Mouse (Mus musculus): ENCODE data around the gene Rsrc2. TPM values are rescaled to one million over a fixed set of nuclear protein-coding genes. Genes with fewer than 3 reads are reported as not detected.
"Not testable (repeated sequence)": the region's sequence is repeated elsewhere in the genome, so short reads cannot be mapped to it uniquely, and the experiment has no call there.

Rsrc2 gene
- total RNA-seq (2017) = 376 and 381 TPM in 2 replicates

- peak; percentile 96 to 99 for ATAC-seq (replicated peaks in 1 of 2; ENCODE audit: insufficient read depth in 1 of 2, low FRiP score in 2 of 2, low TSS enrichment in 1 of 2, low read depth in 1 of 2, poor library complexity in 2 of 2, severe bottlenecking in 2 of 2)
These were observed at the start of gene Rsrc2, which contains the start of gene Kntc1 for GRCm38 (mm10) chr5:123749065-123750064. Rsrc2 (minus strand) TSS chr5:123749414. Kntc1 (plus strand) TSS chr5:123749716.

DNA sequence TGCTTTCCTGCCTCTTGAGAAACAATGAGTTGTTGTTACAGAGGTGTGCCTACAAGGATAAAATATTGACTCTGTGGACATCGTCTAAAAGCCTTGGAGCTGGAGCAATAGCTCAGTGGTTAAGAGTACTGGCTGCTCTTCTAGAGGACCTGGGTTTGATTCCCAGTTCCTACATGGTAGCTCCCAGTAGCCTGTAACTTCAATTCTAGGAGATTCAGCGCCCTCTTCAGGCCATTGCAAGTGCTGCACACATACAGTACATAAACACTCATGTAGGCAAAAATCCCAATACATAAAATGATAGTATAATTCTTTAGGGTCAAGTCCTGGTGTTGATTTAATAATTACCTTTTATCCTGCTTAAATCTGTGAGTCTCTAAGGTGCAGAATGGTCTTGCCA is 43.9 kb upstream of the Rsrc2 start:
- ATAC-seq (replicated peaks in 1 of 2; ENCODE audit: insufficient read depth in 1 of 2, low FRiP score in 2 of 2, low TSS enrichment in 1 of 2, low read depth in 1 of 2, poor library complexity in 2 of 2, severe bottlenecking in 2 of 2) = no peak

DNA sequence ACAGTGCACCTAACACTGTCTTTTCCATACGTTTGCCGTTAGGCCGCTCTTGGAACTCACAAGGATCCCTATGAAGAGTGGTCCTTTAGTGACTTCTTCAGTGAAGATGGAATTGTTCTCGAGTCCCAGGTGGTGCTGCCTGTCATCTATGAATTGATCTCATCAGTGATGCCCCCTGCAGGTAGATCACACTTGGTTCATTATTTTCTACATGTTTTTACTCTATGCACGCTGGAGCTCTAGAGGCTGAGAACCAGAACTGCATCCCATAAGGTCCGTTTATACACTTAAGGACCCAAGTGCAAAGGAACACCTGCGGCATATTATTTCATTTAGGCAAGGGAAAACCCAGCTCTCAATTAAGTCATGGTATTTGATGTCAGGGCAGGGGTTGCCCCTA is 39.8 kb upstream of the Rsrc2 start:
- no peak for ATAC-seq (replicated peaks in 1 of 2; ENCODE audit: insufficient read depth in 1 of 2, low FRiP score in 2 of 2, low TSS enrichment in 1 of 2, low read depth in 1 of 2, poor library complexity in 2 of 2, severe bottlenecking in 2 of 2)

DNA sequence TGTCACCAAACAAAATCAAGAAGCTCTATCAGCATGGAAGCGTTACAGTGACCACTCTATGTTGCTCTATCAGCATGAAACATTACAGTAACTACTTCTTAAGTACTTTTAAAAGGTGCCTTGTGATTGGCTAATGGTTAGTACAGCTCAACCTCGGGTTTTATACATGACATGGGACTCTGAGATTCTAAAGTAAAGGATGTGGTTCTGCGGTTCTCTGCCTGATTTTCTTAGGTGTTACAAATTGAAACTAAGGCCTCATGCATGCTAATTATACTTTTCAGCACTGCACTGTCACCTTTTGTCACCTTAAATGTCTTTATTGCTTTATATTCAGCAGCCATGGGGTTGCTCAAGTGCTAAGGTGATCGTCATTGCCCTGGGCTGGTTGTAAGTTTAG is 32.6 kb upstream of the Rsrc2 start:
- ATAC-seq (replicated peaks in 1 of 2; ENCODE audit: insufficient read depth in 1 of 2, low FRiP score in 2 of 2, low TSS enrichment in 1 of 2, low read depth in 1 of 2, poor library complexity in 2 of 2, severe bottlenecking in 2 of 2) = no peak

- ATAC-seq (replicated peaks in 1 of 2; ENCODE audit: insufficient read depth in 1 of 2, low FRiP score in 2 of 2, low TSS enrichment in 1 of 2, low read depth in 1 of 2, poor library complexity in 2 of 2, severe bottlenecking in 2 of 2) = no peak
These were observed 31.5 kb upstream of the Rsrc2 start for GRCm38 (mm10) chr5:123780716-123781115.

DNA sequence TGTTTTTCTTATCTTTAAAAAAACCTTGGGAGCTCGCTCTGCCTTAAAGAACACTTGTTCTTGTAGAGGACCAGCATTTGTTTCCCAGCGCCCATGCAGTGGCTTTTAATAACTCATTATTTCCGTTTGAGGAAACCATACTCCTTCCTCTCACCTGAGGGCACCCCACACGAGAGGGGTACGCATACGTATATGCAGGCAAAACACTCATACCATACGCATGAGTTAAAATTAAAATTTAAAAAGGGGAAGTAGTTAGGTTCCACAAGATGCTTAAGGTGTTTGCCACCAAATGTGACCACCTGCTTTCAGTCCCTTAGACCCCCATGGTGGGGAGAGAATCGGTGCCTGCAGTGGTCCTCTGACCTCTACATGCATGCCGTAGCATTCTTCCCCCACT is 24.2 kb upstream of the Rsrc2 start:
- ATAC-seq (replicated peaks in 1 of 2; ENCODE audit: insufficient read depth in 1 of 2, low FRiP score in 2 of 2, low TSS enrichment in 1 of 2, low read depth in 1 of 2, poor library complexity in 2 of 2, severe bottlenecking in 2 of 2) = no peak

DNA sequence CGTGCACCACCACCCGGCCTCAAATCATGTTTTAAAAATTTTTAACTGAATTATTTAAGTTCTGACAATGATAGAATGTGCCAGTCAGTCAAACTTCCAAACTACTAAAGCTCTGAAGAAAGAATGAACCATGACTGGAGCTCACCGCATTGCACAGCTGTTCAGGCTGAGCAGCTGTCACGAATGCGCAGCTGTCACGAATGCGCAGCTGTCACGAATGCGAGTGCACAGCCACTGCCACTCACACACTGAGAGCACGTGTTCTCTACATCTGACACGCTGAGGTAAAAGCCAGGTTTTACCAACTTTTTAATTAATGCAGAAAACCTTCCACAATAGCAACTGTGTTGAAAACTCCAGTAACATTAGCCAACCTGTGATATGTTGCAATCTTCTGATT is 17.2 kb upstream of the Rsrc2 start:
- not testable (repeated sequence) for ATAC-seq (replicated peaks in 1 of 2; ENCODE audit: insufficient read depth in 1 of 2, low FRiP score in 2 of 2, low TSS enrichment in 1 of 2, low read depth in 1 of 2, poor library complexity in 2 of 2, severe bottlenecking in 2 of 2)

DNA sequence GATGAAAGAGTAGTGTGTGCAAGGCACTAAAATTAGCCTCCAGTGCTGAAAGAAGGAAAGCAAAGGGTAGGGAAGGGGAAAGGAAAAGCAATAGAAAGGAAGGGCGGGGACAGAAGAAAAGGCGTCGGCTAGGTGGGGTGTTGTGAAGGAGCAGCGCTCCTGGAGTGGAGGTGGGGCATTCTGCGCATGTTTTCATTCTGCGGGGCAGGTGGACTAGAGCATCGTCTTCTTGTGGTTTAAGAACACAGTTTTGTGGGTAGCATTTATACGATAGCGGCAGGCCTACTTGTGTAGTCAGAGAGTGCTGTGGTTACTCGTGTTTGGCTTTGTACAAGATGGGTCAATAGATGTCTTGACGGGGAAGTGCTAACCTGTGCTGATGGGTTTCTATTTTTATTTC is 16.3 kb upstream of the Rsrc2 start:
- ATAC-seq (replicated peaks in 1 of 2; ENCODE audit: insufficient read depth in 1 of 2, low FRiP score in 2 of 2, low TSS enrichment in 1 of 2, low read depth in 1 of 2, poor library complexity in 2 of 2, severe bottlenecking in 2 of 2) = no peak

DNA sequence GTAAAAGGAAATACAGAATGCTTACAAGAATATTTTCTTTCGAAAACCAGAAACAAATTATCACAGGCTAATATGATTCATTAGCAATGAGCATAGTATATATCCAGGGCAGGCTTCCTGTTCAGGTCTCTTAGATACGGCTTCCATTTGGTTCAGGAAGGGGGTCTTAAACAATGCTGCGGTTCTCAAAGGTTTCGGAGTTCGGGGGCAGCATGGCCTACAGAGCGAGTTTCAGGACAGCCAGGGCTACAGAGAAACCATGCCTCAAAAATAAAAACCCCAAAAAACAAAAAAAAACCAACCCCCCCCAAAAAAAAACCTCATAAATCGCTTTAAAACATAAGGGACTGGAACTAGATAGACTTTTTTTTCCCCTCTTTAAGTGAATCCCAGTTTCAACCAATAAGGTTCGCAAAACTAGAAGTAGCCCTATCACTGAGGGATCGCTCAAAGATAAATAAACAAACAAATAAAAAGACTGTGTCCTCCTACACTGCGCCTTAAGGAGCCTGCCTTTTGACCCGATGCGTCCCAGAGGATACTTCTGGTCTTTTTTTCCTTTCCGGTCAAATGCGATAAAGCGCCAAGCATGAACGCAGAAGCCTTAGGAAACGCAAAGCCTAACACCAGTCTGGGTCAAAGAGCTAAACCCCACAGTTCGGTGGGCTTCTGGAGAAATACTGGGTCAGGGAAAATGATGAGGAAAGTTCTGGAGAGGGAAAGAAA is 712 bp downstream of the Rsrc2 start:
- ATAC-seq (replicated peaks in 1 of 2; ENCODE audit: insufficient read depth in 1 of 2, low FRiP score in 2 of 2, low TSS enrichment in 1 of 2, low read depth in 1 of 2, poor library complexity in 2 of 2, severe bottlenecking in 2 of 2) = no peak

DNA sequence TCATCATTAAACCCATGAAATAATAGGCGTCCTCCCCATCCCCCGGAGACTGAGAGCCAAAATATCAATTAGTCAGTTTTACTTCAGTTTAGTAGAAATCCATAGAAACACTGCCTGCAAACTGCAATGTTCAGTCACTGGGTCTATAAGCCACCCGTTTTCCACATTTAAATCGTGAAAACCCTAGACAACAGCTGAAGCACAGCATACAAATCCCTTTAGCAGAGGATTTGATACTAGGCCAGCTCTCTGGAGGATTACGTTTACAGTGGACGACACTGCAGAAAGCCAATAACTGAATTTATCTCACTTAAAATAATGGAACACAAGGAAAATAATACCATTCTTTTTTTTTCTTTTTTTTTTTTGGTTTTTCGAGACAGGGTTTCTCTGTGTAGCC is 1.6 kb downstream of the Rsrc2 start:
- no peak for ATAC-seq (replicated peaks in 1 of 2; ENCODE audit: insufficient read depth in 1 of 2, low FRiP score in 2 of 2, low TSS enrichment in 1 of 2, low read depth in 1 of 2, poor library complexity in 2 of 2, severe bottlenecking in 2 of 2)

GRCm38 (mm10) chr5:123746253-123746652 is 3.0 kb downstream of the Rsrc2 start:
- no peak for ATAC-seq (replicated peaks in 1 of 2; ENCODE audit: insufficient read depth in 1 of 2, low FRiP score in 2 of 2, low TSS enrichment in 1 of 2, low read depth in 1 of 2, poor library complexity in 2 of 2, severe bottlenecking in 2 of 2)

GRCm38 (mm10) chr5:123744358-123744757 is 4.9 kb downstream of the Rsrc2 start:
- no peak for ATAC-seq (replicated peaks in 1 of 2; ENCODE audit: insufficient read depth in 1 of 2, low FRiP score in 2 of 2, low TSS enrichment in 1 of 2, low read depth in 1 of 2, poor library complexity in 2 of 2, severe bottlenecking in 2 of 2)

GRCm38 (mm10) chr5:123730981-123731380 is 18.2 kb downstream of the Rsrc2 start:
- no peak for ATAC-seq (replicated peaks in 1 of 2; ENCODE audit: insufficient read depth in 1 of 2, low FRiP score in 2 of 2, low TSS enrichment in 1 of 2, low read depth in 1 of 2, poor library complexity in 2 of 2, severe bottlenecking in 2 of 2)

- ATAC-seq (replicated peaks in 1 of 2; ENCODE audit: insufficient read depth in 1 of 2, low FRiP score in 2 of 2, low TSS enrichment in 1 of 2, low read depth in 1 of 2, poor library complexity in 2 of 2, severe bottlenecking in 2 of 2) = not testable (repeated sequence)
These were observed 25.4 kb downstream of the Rsrc2 start for GRCm38 (mm10) chr5:123723816-123724215.

GRCm38 (mm10) chr5:123720328-123721311 is 28.6 kb downstream of the Rsrc2 start, which contains the start of gene Zcchc8:
Zcchc8 (minus strand) TSS chr5:123721100.
- peak; percentile 99 to 100 for ATAC-seq (replicated peaks in 1 of 2; ENCODE audit: insufficient read depth in 1 of 2, low FRiP score in 2 of 2, low TSS enrichment in 1 of 2, low read depth in 1 of 2, poor library complexity in 2 of 2, severe bottlenecking in 2 of 2)

- no peak; a peak in 1 of 4 replicates for ATAC-seq (replicated peaks in 1 of 2; ENCODE audit: insufficient read depth in 1 of 2, low FRiP score in 2 of 2, low TSS enrichment in 1 of 2, low read depth in 1 of 2, poor library complexity in 2 of 2, severe bottlenecking in 2 of 2)
These were observed 34.6 kb downstream of the Rsrc2 start for GRCm38 (mm10) chr5:123714622-123715021.

DNA sequence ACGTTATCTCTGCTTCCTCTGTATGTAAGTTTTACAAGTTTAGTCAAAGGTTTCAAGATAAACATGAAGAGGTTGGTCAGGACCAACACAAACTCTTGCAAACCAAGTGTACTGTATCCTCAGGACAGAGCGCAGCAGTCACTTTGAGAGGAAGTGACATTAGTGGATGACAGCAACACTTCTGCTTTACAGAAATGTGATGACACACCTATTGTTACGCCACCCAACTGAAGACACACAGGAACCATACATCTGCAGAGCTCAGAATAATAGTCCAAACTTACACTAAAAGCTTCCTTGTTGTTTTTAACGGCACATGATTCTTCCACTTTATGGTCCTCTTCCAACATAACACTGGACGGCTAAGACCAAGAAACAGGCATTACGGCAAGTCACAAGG is 35.4 kb downstream of the Rsrc2 start:
- ATAC-seq (replicated peaks in 1 of 2; ENCODE audit: insufficient read depth in 1 of 2, low FRiP score in 2 of 2, low TSS enrichment in 1 of 2, low read depth in 1 of 2, poor library complexity in 2 of 2, severe bottlenecking in 2 of 2) = peak; percentile 17 to 81; a peak in 1 of 4 replicates
